Mouse (Mus musculus): Measurements from ENCODE around the gene Taf6. TPM values are rescaled to one million over a fixed set of nuclear protein-coding genes. Genes with fewer than 3 reads are reported as not detected.

The Taf6 gene
- total and polyA plus RNA-seq, 3 experiments: 34.8 to 69.4 (median 45.7) TPM

DNA sequence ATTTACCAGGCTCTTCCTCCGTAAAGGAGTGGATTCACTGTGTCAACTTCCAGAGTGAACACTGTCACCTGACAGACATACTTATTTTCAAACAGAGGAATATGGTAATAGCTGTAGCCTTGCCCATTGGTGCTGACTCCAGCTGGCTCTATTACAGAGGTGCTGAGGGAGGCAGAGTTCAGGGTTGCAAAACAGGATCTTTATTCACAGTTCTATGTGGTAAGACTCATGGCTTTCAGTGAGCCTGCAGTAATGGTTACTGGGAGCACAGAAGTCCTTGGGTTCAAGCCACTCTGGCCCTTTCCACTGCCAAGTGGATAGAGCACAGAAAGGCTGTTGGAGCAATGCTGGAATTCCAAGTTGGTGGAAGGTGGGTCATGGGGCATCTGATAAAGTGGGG lies 20.0 kb upstream of the Taf6 start:
- H3K4me1 ChIP-seq (ENCODE audit: insufficient read depth, low read depth, low read length): no peaks in the 10 kb centered on the region
- H3K9me3 ChIP-seq (replicated peaks): peaks cover 14% of the 10 kb centered on the region
- DNase-seq (ENCODE audit: low spot score) (no peak), ATAC-seq (ENCODE audit: extremely low read depth, insufficient number of reproducible peaks, low FRiP score, poor library complexity, severe bottlenecking) (no peak)
- no peak for TF ChIP-seq GATA1 (IDR thresholded peaks at IDR 0.05; ENCODE audit: borderline replicate concordance, low read length)
- TF ChIP-seq CTCF (IDR thresholded peaks at IDR 0.05; ENCODE audit: low read depth, low read length): no peak
- no peak for TF ChIP-seq TAL1 (conservative IDR thresholded peaks at IDR 0.05; ENCODE audit: low read depth, low read length)
- no peak for TF ChIP-seq GATA2 (IDR thresholded peaks at IDR 0.05; ENCODE audit: borderline replicate concordance, low read depth, low read length)
- no peak for TF ChIP-seq POLR2AphosphoS5 (IDR thresholded peaks at IDR 0.05; ENCODE audit: insufficient replicate concordance, low read depth, low read length)
- H3K36me3 ChIP-seq (replicated peaks): no peaks in the 10 kb centered on the region
- H3K27me3 ChIP-seq (ENCODE audit: insufficient read depth, low read length): no peaks in the 10 kb centered on the region
- no peak overlapping the region for H3K4me3 ChIP-seq (ENCODE audit: low read depth, low read length)

DNA sequence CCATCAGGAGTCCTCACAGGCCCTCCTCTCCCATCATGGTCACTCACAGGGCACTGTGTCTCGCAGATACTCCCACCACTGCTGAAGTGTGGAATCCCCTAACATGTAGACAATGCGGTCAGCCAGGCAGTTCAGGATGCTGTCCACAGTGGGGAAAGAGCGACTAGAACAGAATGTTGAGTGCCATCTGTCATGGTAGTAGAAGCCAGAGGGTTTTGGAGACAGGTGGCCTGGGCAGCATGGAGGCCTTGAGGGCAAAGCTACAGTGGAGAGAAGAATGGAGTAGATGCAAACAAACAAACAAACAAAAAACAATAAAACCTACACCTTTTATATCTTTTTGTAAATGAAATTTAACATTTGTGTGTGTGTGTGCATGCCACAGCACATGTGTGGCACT lies 14.8 kb upstream of the Taf6 start:
- Histone ChIP-seq H3K36me3 (replicated peaks) (no peaks in the 10 kb centered on the region), H3K4me3 (ENCODE audit: low read depth, low read length) (no peak overlapping the region), H3K9me3 (replicated peaks) (peaks cover 10% of the 10 kb centered on the region), H3K4me1 (ENCODE audit: insufficient read depth, low read depth, low read length) (no peaks in the 10 kb centered on the region), H3K27me3 (ENCODE audit: insufficient read depth, low read length) (no peaks in the 10 kb centered on the region)
- TF ChIP-seq GATA1 (IDR thresholded peaks at IDR 0.05; ENCODE audit: borderline replicate concordance, low read length) (no peak), CTCF (IDR thresholded peaks at IDR 0.05; ENCODE audit: low read depth, low read length) (no peak)
- ATAC-seq (ENCODE audit: extremely low read depth, insufficient number of reproducible peaks, low FRiP score, poor library complexity, severe bottlenecking) (no peak), DNase-seq (ENCODE audit: low spot score) (no peak)

DNA sequence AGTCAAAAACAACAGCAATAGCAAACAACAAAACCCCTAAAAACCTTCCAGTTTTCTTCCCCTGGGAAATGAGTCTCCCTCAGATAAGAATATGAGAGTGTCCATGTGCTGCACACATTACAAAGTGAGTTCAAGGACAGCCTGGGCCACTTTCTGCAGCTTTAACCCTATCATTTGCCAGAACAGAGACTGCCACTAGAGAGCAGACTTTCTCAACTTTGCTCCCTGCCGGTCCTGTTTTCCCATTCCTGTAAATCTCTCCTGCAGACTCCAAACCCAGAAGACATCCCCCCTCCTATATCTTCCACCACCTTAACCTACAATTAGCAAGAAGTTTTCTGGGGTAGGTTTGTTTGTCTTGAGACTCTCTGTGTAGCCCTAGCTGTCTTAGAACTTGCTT lies 12.3 kb upstream of the Taf6 start:
- ATAC-seq (ENCODE audit: extremely low read depth, insufficient number of reproducible peaks, low FRiP score, poor library complexity, severe bottlenecking) (no peak), DNase-seq (ENCODE audit: low spot score) (no peak)
- peaks cover 4% of the 10 kb centered on the region for H3K36me3 ChIP-seq (replicated peaks)
- H3K27me3 ChIP-seq (ENCODE audit: insufficient read depth, low read length): peaks cover 5% of the 10 kb centered on the region; the same call in 1 of the 2 replicates
- H3K4me3 ChIP-seq (ENCODE audit: low read depth, low read length): no peak overlapping the region
- TF ChIP-seq GATA2 (IDR thresholded peaks at IDR 0.05; ENCODE audit: borderline replicate concordance, low read depth, low read length) (no peak), GATA1 (IDR thresholded peaks at IDR 0.05; ENCODE audit: borderline replicate concordance, low read length) (no peak), CTCF (IDR thresholded peaks at IDR 0.05; ENCODE audit: low read depth, low read length) (no peak), TAL1 (conservative IDR thresholded peaks at IDR 0.05; ENCODE audit: low read depth, low read length) (no peak), POLR2AphosphoS5 (IDR thresholded peaks at IDR 0.05; ENCODE audit: insufficient replicate concordance, low read depth, low read length) (no peak)
- H3K9me3 ChIP-seq (replicated peaks): peaks cover 4% of the 10 kb centered on the region
- H3K4me1 ChIP-seq (ENCODE audit: insufficient read depth, low read depth, low read length): peaks cover 10% of the 10 kb centered on the region

DNA sequence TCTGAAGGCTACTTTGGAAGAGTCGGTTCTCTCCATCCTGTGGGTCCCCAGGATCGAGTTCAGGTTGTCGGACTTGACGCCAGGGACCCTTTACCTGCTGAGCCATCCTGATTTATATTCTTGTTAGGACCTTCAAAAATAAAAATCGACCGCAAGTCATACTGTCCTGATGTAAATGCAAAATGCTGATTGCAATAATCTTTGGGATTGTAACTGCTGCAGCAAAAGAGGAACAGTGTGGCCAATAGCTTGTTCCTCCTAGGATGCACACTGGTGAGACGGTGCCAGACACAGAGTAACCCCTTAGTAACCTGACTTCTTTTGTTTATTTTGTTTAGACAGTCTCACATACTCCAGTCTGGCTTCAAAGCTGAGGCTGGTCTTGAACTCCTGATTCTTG lies 8.2 kb upstream of the Taf6 start:
- no peak for DNase-seq (ENCODE audit: low spot score)

DNA sequence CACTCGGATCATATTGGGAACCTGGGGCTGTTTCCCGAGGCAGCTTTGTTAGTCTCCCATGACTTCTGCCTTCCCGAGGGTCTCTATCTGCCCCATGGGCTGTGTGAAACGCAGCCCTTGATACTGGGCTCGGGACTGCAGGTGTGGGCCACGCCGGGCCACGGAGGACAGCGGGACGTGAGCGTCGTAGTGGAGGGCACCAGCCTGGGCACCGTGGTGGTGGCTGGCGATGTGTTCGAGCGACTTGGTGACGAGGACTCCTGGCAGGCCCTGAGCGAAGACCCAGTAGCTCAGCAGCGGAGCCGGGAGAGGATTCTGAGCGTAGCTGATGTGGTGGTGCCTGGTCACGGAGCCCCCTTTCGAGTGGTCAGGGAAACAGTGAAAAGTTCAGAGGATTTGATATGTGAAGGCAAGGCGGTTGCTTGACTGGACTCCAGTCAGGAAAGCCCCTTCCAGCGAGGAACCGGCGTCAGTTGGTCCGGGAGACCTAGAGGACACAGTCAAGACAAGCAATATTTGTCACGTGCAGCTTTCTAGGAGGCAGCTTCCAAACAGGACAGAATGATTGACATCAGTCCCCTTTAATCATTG lies 7.6 kb upstream of the Taf6 start:
- H3K4me3 ChIP-seq (ENCODE audit: low read depth, low read length): peak overlapping the region; percentile 83
- H3K36me3 ChIP-seq (replicated peaks): peaks cover 40% of the 10 kb centered on the region
- H3K27me3 ChIP-seq (ENCODE audit: insufficient read depth, low read length): peaks cover 7% of the 10 kb centered on the region; the same call in 1 of the 2 replicates
- H3K9me3 ChIP-seq (replicated peaks): no peaks in the 10 kb centered on the region
- ATAC-seq (ENCODE audit: extremely low read depth, insufficient number of reproducible peaks, low FRiP score, poor library complexity, severe bottlenecking) (no peak), DNase-seq (ENCODE audit: low spot score) (no peak)
- TF ChIP-seq TAL1 (conservative IDR thresholded peaks at IDR 0.05; ENCODE audit: low read depth, low read length) (no peak), POLR2AphosphoS5 (IDR thresholded peaks at IDR 0.05; ENCODE audit: insufficient replicate concordance, low read depth, low read length) (no peak), GATA1 (IDR thresholded peaks at IDR 0.05; ENCODE audit: borderline replicate concordance, low read length) (no peak), CTCF (IDR thresholded peaks at IDR 0.05; ENCODE audit: low read depth, low read length) (no peak), GATA2 (IDR thresholded peaks at IDR 0.05; ENCODE audit: borderline replicate concordance, low read depth, low read length) (no peak)
- H3K4me1 ChIP-seq (ENCODE audit: insufficient read depth, low read depth, low read length): peaks cover 20% of the 10 kb centered on the region

More for the DNA sequence above, 8.2 kb upstream of the Taf6 start:
- Histone ChIP-seq H3K4me1 (ENCODE audit: insufficient read depth, low read depth, low read length) (peaks cover 20% of the 10 kb centered on the region), H3K9me3 (replicated peaks) (no peaks in the 10 kb centered on the region), H3K4me3 (ENCODE audit: low read depth, low read length) (no peak overlapping the region), H3K36me3 (replicated peaks) (peaks cover 34% of the 10 kb centered on the region), H3K27me3 (ENCODE audit: insufficient read depth, low read length) (peaks cover 7% of the 10 kb centered on the region; the same call in 1 of the 2 replicates)
- TF ChIP-seq GATA1 (IDR thresholded peaks at IDR 0.05; ENCODE audit: borderline replicate concordance, low read length) (no peak), TAL1 (conservative IDR thresholded peaks at IDR 0.05; ENCODE audit: low read depth, low read length) (no peak), GATA2 (IDR thresholded peaks at IDR 0.05; ENCODE audit: borderline replicate concordance, low read depth, low read length) (no peak), CTCF (IDR thresholded peaks at IDR 0.05; ENCODE audit: low read depth, low read length) (no peak), POLR2AphosphoS5 (IDR thresholded peaks at IDR 0.05; ENCODE audit: insufficient replicate concordance, low read depth, low read length) (no peak)
- 0 out of 2 replicates have a peak, but pooled peaks have one; percentile 11 for ATAC-seq (ENCODE audit: extremely low read depth, insufficient number of reproducible peaks, low FRiP score, poor library complexity, severe bottlenecking)

DNA sequence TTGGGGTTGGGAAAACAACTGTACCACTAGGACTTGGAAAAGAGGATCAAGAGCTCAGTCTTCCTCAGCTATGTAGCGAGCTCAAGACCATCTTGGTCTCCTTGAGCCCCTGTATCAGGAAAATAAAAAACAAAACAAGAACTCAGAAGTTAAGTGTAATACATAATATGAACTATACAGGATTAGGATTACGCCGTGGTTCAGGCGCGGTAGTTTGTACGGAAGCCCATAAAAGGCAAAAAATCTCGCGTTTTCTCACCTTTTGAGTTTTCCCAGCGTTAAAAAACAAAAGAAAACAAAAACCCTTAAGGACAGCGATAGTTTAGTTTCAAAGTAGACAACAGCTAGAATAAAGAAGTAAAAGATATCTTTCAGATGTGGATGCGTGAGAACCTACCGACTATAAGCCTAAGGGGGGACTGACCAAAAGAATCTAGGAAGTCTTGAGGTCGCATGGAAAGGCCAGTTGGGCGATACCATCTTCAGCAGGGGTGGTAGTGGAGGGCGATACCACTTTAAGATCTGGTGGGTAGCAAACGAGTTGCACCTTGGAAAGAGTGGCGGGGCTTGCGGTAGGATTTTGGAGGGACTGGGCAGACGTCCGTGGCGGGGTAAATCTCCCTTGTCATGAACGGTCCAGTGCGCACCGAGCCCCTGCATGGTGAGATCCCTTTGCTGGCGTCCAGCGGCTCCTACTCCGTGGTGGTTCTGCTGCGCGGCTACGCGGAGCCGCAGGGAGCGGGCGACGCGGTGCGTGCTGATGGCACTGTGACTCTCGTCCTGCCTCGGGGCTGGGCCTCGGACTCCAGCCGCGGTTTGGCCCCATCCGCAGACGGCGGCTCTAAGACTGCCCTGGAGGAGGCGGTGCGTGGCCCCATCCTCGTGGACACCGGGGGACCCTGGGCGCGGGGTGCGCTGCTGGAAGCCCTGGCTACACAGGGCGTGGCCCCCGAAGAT lies 6.8 kb upstream of the Taf6 start, which contains the start of gene Mblac1:
Gene Mblac1 (plus strand): TSS at position 544 of the 957 bp plus-strand sequence.
- ATAC-seq (ENCODE audit: extremely low read depth, insufficient number of reproducible peaks, low FRiP score, poor library complexity, severe bottlenecking) (peak; percentile 61), DNase-seq (ENCODE audit: low spot score) (peak; percentile 50)
- peak within 1 kb of the TSS; percentile 83 for H3K4me3 ChIP-seq (ENCODE audit: low read depth, low read length)
- TF ChIP-seq TAL1 (conservative IDR thresholded peaks at IDR 0.05; ENCODE audit: low read depth, low read length): no peak
- no peak for TF ChIP-seq GATA1 (IDR thresholded peaks at IDR 0.05; ENCODE audit: borderline replicate concordance, low read length)
- TF ChIP-seq POLR2AphosphoS5 (IDR thresholded peaks at IDR 0.05; ENCODE audit: insufficient replicate concordance, low read depth, low read length): peak; percentile 53; the same call in 1 of the 2 replicates
- TF ChIP-seq CTCF (IDR thresholded peaks at IDR 0.05; ENCODE audit: low read depth, low read length): no peak
- no peak for TF ChIP-seq GATA2 (IDR thresholded peaks at IDR 0.05; ENCODE audit: borderline replicate concordance, low read depth, low read length)
- peaks cover 20% of the 10 kb centered on the region for H3K4me1 ChIP-seq (ENCODE audit: insufficient read depth, low read depth, low read length)
- no peaks in the 10 kb centered on the region for H3K9me3 ChIP-seq (replicated peaks)
- H3K36me3 ChIP-seq (replicated peaks): peaks cover 45% of the 10 kb centered on the region
- peaks cover 7% of the 10 kb centered on the region; the same call in 1 of the 2 replicates for H3K27me3 ChIP-seq (ENCODE audit: insufficient read depth, low read length)

Measured in G1E (cell line).